Mouse (Mus musculus) ZHBTc4 (cell line): ENCODE results near the gene Arf1.

Experiments used
- DNase-seq: peaks from one replicate; pipeline ENCODE4 v3.0.0-alpha.2; 2011; ENCODE audit warnings: low read depth, low spot score

The Arf1 gene

DNA sequence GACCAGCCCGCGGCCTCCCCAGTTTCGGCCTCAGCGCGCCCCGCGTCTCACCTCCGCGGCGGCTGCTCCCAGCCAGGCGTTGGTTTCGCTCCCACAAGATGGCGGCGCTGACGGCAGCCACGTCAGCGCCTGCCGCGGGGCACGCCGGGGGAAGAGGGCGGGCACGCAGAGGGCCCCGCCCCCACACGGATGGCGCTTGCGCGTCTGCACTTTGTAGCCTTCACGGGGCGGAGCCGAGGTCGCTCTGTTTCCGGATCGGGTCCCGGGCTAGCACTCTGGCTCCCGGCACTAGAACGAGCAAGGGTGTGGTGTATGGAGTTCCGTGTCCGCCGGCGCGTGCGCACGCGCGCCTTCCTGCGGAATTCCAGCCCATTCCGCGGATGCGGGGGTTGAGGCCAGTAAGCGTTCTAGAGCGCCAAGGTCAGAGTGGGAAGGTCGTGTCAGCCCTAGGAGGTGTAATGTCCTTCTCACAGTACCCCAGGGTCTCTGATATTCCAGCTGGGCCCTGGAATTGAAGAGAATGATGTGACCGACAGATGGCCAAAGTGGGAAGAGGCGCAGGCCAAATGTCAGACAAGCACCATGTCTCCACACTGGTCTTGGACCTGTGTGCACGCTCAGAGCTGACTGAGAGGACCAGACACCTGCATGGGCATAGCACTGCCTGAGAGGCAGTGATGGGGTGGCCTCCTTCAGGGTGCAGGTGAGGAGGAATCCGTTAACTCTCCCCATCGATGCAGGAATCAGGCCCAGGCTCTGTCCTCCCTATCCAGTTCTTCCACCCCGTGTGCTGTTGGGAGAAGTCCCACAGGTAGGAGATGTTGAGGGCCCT lies at the start of gene Arf1:
Gene Arf1 (minus strand): TSS at position 149 of the 832 bp plus-strand sequence.
- DNase-seq = peak; percentile 99

DNA sequence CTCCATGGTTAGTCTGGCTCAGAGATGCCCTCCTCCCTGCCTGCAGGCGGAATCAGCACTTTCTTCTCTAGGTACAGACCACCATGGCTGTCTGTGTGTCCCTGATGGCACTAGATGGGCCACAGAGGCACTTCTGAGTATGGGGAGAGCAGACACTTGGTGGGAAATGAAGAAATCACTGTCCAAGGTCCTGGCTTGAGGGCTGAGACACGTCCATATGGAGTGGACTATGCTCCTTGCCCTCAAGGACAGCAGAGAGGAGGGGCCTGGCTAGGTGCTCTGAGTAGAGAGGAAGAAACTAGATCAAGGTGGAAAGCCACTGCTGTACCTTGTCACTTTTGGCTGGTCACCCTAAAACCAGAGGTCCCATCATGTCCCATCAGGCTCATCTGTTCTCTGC lies 48.8 kb upstream of the Arf1 start:
- DNase-seq = no peak

DNA sequence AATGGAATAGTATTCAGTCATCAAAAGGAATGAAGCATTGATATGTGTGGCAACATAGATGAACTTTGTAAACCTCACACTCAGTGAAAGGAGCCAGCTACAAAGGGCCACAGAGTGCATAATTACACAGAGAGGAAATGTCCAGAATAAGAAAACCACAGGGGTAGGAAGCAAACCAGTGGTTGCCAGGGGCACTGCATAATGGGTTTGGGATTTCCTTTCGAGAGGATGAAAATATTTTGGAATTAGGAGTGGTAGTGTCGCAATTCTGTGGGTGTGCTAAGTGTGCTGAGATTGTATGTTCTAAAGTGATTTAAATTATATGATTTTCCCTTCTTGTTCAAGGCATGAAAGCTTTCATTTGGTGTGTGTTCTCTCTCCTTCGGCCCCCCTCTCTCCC lies 46.1 kb upstream of the Arf1 start:
- DNase-seq = no peak

DNA sequence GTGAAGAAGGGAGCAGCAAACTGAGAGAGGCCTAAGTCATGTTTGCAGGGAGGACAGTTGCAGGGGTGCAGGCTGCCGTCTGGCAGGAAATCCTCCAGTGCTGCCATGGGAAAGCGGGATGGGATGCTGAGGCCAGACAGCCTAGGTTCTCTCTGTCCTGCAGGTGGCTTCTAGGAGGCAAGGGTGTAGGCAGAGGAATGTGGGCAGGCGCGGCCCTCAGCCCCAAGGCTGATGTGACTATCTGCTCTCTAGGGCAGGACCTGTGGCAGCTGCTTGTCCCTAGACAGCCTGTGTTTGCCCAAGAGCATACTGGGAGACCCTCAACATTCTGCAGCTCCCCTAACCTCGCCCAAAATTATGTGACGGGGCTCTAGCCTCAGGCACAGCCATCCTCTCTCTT lies 38.7 kb upstream of the Arf1 start:
- DNase-seq = peak; percentile 55

DNA sequence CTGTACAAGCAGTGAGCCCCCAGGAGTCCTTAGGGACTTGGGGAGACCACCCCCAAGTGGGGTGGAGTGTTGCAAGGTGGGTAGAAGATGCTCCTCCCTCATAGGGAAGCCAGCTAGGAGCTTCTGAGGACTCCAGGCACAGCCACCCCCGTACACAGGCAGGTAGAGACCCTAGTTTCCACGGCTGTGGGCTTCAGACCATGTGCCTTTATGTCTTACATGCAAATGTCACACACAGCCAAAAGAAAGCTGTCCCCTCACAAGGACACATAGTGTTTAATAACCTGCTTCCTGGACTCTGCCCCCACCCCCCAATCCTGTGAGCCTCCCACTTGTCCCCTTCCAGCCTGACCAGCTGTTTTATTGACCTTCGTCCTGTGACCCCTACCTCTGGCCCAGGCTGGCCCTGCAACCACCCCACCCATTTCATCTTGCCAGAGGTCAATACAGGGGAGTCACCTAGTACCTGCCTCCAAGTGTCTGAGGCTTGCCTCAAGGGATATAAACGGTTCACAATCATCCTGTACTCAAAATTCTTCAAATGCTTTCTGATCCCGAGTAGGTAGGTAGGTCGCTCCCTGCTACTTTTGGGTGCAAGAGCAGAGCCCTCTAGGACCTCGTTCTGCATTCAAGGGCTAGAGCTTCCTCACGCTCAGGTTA lies 37.2 kb upstream of the Arf1 start:
- peak; percentile 63 for DNase-seq

DNA sequence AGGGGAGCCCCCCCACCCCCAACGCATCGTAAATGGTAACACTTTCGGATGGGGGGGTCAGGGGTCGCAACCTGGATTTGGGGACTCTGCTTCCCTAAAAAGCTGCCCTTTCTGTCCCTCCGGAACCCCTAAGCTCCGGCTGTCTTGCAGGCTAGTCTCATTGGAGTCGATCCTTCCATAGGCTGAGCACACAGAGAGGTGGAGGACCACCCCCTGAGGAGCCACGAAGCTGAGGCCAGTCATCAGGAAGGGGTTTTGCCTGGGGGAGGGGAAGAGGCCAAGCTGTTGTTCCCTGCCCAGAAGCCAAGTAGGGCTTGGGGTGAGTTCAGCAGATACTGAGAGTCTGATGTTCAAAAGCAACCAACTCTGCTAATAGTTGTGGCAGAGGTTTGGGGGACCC lies 36.5 kb upstream of the Arf1 start:
- peak; percentile 40 for DNase-seq

DNA sequence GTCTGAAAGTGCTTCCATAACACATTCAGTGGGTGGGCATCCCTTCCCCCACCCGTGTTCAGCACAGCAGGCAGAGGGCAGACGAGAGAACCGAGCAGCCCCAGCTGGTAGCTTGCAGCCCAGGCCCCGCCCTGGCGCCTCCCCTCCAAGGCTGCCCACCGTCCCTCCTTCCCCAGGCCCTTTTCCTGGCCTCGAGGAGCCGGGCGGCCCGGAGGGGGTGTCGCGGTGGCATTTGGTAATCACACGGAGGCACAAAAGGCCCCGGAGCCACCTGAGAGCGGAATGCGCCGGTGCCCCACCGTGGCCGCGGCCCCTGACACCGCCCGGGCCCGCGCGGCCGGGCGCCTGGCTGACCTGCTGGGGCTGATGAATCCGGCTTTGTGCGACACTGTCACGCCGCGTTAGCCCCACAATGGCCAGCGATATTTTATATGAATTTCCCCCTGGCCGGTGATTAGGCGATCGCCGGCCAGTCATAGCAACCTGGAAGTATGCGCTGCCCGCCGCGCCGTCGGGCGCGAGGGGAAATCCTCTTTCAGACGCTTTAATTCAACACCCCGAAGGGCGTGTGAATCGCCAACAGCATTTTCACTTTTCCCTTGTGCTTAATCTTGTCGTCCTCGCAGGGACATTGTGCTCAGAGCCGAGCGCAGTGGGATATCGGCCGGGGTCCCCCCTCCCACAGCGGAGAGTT lies 35.9 kb upstream of the Arf1 start:
- no peak for DNase-seq

DNA sequence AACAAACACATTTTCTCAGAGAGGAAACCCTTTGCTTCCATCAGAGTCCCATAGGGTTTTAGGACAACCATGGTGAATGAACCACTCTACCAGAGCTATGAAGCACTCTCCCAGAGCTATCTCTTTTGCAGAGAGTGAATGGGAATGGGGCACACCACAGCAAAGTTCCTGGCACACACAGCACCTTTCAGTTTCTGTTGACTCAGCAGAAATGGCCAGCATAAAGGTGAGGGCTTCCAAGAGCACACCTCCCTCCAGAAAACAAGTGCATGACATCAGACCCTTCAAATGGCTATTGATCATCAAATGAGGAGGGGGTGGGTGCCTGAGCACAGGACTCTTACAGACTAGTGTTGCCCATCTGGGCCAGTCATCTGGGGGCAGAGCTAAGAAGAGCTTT lies 34.2 kb upstream of the Arf1 start:
- DNase-seq = no peak

DNA sequence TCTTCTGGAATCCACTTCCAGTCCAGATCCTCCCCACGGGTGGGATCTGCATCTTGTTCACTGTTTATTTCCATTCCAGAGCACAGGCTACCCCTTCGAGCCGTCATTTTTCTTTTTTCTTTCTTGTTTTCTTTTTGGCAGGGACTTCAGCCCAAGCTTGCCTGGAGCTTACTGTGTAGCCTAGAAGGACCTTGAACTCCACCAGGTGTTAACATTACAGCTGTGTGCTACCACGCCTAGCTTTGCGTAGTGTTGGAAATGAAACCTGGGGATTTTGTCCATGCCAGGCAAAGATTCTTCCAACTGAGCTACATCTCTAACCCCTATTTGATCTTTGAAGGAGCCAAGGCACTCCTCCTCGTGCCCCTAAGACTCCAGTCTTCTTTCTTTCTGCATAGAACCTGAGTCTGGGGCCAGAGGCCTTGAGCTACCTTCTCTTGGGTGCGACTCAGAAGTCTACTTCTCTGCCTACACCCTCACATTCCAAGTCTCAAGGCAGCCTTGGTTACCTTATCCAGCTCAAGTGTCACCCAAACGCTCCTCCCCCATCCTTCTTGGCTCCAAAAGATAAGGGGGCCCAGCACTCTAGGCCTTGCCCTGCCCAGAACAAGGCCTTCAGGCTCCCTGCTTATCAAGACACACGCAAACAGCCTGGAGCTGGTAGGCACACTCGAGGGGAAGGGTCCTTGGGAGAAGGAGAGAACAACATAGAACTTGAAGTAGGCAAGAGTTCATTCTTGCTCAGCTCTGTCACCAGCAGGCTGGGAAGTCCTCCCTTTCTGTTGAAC lies 32.8 kb upstream of the Arf1 start:
- DNase-seq = no peak

DNA sequence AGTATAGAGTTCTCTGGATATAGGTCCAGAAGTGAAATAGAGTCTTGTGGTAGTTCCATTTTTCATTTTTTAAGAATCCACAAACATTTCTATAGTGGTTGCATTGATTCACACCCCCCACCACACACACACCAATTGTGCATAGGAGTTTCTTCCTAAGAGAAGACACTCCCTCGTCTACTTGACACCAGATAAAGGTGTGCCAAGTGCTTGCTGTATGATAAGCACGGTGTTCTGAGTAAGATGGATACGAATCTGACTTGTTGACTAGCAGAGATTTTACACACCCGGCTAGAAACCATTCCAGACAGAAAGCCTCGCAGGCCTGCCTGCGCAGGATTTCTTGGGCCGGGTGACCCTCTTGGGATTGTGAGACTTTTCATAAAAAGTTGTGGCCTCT lies 31.6 kb upstream of the Arf1 start:
- no peak for DNase-seq

DNA sequence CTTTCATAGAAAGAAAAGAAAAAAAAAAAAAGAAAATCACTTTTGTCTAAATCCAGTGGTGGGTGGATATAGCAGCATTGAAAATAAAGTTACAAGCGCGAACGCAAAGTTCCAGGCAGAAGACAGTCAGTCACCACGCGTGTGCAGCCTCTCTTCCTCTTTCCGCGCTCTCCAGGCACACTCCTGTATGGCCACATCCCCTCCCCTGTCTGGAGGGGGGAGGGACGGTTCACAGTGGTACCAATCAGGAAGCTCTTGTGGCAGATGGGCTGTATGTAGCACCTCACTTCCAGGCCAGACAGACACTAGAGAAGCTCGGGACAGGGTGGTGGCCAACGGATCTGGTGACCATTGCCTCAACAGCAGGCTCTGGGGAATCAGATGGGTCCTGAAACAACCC lies 20.0 kb upstream of the Arf1 start:
- peak; percentile 24 for DNase-seq

DNA sequence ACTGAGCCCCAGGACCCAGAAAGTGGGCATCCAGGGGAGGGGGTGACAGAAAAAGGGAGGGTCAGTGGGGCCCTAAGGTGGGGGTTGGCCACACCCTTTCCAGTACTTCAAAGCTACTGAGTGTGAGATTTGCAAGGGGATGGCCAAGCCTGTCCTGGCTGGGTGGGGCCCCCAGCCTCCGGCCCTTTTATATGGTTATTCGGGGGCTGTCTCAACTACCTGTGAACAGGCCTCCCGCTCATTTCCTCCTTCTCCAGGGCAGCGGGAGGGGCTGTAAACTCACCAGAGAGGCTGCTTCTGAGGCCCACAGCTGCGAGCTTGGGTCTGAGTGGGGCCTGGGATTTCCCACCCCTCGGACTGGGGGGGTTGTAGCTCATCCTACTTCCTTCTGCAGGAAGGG lies 15.8 kb upstream of the Arf1 start:
- DNase-seq = peak; percentile 60

DNA sequence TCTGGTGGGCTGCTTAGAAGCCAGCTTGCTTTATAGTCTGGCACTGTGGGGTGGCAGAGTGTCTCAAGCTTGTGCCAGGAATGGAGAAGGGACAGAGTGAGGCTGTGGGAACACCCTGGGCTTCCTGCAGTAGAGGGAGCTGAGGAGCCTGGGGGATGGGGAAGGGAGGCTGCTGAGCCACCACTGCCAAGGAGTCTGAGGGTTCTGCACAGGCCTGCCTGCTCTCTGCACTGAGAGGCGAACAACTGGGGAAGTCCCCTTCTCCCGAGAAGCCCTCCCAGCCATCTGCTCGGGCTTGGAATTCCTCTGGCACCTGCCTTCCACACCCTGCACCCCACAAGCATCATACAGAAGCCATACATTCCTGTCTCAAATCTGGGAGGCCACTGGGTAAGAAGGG lies 13.8 kb upstream of the Arf1 start:
- DNase-seq = no peak

DNA sequence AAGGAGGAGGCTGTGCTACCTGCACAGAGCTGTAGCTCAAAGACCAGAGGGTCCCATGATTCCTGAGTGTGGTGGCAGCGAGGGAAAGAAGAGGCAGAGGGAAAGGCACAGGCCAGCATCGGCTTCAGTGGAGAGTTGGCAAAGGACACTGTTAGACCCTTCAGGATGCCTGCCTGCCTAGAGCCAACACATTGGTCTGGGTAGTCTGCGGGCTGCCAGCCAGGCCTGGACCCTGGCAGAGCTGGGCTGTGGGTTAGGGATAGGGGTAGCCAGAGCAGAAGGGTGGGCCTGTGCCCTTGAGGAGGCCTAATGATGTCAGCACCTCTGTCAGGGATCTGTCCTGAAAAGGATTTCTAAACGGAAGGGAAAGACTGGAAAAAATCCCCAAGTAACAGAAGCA lies 11.7 kb upstream of the Arf1 start:
- no peak for DNase-seq

DNA sequence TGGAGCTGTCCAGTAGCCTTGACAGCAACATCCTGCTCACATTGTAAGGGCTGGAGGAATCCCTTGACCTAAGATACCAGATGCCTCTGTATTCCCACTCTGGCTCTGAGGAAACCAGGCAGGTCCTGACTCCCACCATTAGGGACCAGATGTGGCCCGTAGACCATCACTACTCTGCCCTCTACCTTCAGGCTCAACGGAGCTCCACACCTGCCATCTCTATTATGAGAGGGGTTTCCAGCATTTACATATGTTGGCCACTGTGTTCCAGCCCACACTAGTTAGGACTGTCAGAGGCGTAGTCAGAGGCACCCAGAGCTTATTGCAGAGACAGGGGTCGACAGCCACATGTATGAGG lies 11.3 kb upstream of the Arf1 start:
- DNase-seq = no peak

DNA sequence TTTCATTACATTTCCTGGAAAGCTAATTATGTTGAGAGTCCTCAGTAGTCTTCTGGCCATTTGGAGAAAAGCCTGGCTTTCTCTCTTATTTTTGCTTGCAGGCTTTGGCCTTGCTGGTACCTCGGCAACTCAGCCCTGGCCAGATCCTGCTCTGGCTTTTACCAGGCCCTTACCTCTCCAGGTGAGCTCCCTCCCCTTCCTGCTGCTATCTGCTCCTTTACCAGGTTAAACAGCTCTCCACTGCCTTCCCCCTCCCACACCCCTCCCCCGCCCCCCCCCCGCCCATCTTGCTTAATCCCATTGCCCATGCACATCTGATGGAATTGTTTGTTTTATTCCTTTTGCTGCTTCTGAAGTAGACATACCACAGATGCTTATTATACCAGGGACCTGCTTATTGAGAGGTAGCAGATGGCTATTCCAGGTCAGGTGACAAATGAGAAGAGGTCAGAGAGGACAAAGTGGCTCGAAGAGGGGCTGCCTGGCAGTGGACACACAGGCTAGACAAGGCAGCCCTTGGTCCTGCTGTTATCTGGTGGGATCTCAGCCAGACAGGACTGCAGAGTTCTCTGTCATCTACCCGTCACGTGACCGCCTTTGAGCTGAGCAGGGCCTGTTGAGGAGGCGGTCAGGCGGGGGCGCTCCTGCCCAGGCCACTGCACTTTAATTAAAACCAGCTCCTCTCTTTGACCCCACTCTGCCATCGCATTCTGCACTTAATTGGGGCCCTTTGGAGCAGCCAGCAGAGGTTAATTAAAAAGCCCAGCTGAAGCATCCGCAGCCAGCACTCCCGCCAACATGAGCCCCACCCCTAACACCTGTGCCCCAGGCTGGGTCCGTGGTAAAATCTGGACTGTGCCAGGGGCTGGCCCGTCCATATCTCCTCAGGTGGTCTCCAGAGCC lies 10.7 kb upstream of the Arf1 start:
- peak; percentile 58 for DNase-seq

DNA sequence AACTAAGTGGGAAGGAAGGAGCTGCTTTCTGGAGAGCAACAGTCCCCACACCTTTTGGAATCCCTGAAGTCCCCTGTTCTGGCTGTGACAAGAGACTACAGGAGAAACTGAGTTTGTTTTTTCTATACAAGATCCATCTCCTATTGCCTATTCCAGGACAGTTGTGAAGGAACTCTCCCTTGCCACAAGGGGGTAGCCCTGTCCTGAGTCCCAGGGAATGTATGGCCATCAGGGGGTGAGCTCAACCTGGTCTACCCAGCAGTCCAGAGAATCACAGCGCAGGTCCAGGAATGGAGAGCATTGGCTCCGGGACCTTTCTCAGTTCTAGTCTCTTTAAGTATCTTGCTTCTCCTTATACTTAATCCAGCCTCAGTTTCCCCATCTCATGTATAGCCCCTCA lies 4.7 kb upstream of the Arf1 start:
- DNase-seq = peak; percentile 42

DNA sequence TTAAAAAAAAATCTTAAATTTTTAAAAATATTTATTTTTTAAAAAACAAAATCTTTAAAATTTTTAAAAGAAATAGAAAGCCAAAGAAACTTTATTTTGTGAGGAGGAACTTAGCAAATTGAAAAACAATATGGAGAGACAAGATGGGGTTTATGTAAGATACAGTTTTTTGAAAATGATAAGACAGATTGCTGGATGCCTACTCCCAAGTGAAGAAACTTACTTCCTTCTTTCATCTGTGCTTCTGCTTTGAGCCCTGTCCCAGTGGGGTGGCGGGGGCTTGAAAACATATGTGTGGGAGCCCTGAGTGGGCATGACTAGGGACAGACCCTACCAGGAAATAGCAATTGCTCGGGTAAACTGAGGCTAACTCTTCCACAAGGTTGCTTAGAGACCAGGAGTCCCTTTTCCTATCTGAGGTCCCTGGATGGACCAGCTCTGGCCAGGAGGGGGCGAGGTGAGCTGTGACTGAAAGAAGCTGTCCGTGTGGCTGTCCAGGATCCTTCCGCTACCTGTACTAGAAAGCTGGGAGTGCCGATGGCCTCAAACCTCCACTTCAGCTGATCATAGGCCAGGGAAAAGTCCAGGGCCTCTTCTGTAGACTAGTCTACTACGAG lies 2.2 kb upstream of the Arf1 start:
- DNase-seq = peak; percentile 77

DNA sequence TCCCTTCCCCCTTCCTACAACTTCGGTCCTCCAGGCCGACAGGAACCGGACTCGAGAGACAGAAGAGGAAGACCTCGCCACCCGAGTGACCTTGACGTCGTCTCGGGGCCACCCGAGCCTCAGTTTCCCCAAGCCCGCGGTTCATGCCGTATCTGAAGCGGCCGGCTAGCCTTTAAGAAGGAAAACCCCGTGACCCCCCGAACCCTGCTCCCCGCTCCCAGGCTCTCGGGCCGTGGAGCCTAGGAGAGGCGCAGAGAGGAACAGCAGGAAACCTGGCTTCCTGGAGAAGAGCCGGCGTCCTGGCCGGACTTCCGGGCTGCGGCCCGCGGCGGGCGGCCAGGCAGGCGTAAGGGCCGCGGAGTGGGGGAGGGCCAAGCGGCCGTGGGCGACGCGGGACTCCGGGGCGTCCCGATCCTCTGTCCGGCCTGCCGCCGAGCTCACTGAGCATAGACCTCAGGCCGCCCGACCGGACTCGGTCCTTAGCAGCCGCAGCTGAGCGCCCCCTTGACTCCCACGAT lies 407 bp downstream of the Arf1 start:
- DNase-seq = no peak
